Mouse (Mus musculus) cerebellum, adult 11 months (tissue): ENCODE measurements around the gene Plpp1.

ENCODE experiments used
- DNase-seq: peaks from one replicate; pipeline ENCODE4 v3.0.0; 2022

Gene Plpp1

DNA sequence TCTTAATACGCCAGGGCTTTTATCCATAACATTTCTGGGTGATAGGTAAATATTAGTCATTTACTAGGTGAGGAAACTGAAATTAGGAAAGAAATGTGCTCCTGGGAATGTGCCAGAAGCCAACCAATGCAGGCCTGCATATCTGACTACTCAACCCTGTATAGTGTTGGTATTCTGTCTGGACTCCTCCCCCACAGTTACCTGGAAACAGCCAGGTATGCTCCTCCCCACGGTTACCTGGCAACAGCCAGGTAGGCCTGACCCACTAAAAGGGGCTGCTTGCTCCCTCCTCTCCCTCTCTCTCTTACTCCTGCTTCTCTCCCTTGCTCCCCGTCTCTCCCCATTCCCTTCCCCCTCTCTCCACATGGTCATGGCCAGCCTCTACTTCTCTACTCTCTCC lies 21.8 kb downstream of the Plpp1 start:
- DNase-seq: no peak

DNA sequence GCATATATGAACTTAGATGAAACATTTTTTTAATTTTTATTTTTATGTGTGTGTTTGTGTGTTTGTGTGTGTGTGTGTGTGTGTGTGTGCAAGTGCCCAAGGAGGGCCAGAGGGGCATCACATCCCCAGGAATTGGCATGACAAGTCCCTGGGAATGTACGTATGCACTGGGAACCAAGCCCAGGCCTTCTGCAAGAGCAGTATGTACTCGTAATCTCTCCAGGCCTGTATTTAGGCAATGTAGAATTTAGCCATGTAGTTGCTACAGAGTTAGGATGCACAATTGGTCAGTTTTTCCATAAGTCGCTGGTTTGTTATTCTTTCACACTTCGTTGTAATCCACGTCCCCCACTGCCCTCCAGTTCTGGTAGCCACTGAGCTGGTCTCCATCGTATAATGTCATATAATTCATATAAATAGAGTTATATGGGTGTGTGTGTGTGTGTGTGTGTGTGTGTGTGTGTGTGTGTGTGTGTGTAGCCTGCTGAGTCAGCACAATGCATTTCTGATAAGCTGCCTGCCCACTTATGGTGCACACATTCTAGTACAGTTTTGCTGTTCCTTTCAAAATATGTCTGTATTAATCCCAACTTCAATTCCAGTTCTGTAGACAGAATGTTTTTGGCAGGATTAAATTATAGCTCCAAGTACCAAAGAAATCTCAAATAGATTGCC lies 22.8 kb downstream of the Plpp1 start:
- DNase-seq: no peak

DNA sequence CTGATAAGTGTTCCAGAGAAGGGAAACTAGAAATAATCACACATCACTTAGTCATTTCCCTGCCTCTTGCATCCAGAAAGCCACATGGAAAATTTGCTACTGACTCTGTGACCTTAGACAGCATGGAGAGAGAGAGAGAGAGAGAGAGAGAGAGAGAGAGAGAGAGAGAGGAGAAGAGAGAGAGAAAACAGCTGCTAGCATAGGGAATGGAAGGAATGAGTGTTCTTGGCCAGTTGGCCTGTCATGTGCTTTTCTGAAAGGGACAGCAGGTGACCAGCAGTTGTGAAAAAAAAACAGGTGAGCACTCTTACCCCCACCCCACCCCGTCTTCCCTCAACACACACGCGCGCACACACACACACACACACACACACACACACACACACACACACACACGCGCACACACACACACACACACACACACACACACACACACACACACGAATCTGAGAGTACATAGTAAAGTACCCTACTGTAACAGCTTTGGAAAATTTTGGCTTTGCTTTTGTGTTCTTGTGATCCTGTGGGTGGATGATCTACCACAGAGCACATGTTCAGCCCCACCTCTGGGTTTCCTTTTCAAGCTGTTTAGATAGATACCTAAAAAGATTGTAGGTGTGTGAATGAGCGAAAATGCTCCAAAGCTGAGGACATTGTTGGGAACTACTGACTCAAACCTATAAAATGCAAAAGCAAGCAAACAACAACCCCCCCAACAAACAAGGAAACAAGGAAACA lies 23.5 kb downstream of the Plpp1 start:
- no peak for DNase-seq

DNA sequence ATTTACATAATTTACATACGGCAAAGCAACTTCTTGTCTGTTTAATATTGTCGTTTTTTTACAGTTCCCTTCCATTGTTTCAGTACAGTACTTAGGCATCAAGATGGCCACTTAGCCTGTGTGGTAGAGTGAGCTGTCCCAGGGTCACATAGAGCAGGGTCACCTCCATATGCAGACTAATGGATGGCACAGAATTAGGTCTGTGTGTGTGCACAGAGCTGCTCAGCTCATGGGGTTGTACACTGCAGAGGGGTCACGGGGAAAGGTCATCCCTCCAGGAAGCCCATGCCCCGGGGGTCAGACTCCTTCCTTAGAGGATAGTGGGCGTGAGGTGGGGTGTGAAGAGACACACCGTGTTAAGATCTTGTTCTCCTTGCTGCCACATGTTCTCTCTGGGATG lies 24.9 kb downstream of the Plpp1 start:
- DNase-seq: no peak

DNA sequence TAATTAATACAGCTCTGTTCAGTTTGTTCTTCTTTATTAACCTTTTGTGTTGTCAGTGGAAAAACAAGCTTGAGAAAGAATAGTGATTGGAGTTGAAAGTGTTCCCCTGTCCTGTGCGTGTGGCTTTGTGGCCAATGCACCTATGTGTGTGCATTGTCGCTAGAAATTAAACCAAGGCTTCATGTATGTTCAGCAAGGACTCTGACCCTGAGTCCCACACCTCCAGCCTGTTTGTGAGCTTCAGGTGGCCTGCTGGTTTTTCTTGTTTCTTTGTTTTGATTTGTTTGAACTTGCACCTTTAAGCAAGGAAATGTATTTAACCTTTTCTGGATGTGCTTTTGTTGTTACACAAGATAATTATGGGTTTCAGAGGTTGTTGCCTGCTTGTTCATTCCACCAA lies 29.0 kb downstream of the Plpp1 start:
- no peak for DNase-seq

DNA sequence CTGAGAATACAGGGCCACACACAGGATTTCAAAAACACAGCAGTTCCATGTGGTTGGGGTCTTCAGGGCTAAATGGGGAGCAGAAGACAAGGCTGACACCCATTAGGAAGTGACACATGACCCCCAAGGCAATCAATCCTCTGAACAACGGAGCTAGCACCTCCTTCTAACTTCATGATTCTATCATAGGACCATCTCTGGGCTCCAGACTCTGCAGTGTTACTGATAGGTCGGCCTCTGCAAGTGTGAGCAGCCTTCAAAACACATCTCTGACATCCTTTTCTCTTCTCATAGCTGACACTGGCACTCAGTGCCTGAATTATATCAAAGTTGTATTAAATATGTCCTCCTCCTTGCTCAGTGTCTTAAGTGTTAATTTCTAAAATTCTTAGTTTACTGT lies 32.0 kb downstream of the Plpp1 start:
- no peak for DNase-seq

DNA sequence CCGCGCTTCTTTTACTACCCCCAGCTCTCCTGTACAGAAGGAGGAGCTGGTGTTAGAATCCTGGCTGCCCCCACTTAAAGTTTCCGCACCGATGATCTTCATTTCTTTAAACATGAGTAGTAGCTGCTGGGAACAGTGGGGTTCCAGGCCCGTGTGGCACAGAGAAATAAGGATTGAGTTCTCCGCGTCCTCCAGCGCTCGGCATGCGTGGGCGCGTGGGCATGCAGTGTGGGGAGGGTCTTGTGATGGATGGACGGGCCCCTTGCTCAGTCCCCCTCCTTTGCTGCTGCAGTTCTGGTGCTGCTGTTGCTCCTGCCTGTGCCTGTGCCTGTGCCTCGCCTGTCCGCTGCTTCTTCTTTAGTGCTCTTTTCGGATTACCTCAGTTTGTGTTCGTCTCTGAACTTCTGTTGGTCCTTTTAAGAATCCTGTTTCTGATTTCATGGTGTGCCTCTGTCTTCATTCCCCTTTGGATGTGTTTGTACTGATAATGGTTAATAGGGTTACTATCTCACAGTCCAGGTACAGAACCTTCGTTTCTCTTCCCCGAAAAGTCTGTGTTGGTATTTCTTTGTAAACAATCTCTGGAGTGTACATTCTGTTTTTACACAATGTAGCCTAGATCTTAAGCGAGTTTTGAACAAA lies 32.8 kb downstream of the Plpp1 start:
- DNase-seq: no peak

DNA sequence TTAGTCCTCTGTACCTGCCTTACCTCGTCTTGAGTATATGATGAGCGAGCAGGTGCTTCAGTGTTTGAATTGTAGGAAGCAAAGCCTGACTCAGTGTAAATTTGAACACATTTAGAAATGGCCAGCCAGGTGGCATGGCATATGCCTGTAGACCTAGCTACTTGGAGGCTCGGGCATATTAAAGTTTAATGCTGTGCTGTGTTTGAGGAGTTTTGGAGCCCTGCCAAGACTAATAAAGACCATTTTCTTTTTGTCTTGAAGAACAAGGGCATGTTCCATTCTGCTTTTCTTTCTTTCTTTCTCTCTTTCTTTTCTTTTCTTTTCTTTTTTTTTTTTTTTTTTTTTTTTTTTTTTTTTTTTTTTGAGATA lies 33.3 kb downstream of the Plpp1 start:
- no peak for DNase-seq

DNA sequence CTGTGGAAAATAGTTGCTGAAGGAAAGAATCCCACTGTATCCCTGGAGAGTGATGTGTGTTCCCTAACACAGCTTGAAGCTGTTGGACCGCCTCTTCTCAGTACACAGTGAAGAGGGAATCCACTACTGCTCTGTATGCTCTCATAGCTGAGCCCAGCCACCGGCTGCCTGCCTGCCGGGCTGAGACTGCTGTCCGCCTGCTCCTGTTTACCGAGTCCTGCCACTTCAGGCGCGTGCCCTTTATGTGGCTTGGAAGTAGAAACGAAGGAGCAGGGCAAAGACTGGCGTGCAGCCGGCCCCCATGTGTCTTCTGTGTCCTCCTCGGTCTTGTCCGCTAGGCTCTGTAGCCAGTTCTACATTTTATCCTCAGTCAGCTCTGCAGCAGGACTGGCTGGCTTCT lies 34.5 kb downstream of the Plpp1 start:
- no peak for DNase-seq

DNA sequence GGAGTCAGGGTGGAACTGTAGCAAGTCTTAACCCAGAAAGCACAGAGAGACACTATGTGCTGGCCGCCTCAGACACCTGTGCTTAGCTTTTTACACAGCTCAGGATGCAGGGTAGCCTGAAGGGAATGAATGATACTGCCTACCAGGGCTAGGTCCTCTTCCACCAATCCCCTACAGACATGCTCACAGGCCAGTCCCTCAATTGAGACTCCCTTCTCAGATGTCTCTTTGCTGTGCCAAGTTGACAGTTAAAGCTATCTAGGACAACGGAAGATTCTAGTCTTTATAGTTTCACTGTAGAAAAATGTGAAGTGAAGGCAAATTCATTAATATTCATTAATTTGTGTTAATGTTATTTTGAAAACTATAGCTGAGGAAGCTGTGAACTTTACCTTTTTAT lies 36.4 kb downstream of the Plpp1 start:
- no peak for DNase-seq

DNA sequence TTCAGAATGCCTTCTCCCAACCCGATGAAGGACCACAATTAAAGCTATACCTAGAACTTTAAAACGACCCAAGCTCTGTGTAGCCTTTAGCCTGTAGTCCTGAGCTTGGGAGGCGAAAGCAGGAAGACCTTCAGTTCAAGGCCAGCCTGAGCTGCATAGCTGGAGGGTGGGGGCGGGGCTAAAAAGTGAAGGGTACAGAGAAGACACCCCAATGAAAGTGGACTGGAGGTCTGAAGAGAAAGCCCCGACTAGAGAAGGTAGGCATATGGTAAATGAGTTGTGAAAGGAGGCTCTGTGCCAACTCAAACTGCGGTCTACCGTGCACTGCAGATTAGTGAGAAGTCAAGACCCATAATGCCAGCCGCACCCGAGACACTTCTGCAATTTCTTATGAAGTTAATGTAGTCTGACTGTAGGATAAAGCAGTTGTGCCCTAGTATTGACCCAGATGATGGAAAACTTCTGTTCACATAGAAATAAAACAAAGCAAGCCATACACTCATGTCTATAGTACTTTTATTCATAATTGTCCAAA lies 37.1 kb downstream of the Plpp1 start:
- DNase-seq: no peak

DNA sequence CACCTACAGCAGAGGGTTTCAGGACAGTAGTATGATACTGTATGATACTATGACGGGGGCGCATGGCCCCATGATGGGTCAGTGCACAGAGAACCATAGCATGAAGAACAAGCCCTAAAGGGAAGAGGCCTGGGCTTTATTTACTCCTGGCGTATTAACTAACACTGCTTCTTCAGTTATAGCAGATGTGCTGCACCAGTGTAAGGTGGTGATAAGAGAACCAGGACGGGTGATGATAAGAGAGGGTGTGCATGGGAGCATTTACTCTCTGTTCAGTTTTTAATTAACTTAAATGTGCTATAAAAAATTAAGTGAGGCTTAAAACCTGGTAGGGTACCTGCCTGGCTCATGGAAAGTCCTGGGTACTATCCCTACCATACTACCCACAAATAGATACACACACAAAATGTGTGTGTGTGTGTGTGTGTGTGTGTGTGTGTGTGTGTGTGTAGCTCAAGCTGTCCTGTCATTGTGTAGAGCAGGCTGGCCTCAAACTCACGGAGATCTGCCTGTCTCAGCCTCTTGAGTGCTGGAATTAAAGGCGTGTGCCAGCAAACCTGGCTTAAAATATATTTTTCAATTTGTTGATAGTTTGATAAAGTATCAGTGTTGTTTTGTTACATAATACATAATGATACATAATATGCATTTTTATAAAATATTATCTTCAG lies 38.1 kb downstream of the Plpp1 start:
- DNase-seq: no peak

DNA sequence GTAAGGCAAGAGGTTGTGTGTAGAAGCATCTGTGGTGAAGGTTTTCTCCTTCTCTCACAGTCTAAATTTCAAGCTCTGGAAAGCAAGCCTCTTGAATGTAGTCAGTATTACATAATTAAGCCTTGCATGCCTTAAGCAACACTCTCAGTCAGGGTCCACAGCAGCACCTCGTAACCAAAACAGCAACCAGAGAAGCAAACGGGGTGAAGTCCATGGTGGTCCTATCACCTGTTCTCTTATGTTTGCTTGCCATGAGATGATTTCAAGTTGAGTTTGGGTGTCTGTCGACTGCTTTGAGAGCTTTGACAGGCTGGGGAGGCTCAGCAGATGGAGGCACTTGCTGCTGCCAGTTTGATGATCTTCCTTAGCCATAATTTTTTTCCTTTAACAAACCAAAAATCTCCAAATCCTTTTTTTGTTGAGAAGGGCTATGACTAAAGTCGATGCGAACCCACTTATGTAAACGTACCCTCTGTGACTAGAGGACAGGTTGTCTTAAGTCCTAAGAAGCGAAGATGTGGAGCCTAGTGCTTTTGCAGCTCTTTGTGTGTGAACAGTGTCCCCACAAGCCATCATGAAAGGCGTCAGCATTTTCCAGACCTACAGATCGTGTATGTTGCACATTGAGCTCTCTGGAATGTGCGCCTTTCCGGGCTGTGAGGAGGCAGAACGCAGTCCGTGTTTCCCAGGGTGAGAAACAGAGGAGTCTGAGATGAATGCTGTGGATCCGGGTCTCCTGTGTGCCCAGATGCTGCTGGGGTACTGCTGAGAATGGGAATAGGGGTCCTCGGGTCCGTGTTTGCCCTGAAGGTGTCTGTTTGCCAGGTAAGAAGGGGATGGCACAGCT lies 39.9 kb downstream of the Plpp1 start:
- no peak for DNase-seq

DNA sequence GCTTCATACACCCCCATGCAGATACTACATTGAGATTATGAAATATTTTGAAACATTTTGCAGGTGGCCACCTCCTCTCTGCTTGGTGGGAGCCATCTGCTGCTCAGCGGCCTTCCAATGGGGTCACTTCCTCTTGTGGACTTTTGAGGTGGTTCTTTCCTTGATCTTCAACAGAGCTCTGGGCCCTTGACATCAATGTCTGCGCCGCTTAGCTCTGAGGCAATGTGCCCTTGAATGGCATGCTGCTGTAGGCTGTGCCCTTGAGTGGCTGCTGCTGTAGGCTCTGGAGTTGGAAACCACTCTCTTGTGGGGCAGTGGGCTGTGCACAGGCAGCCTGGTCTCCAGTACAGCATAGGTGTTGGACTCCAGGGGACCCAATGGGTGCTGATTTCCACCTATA lies 45.3 kb downstream of the Plpp1 start:
- DNase-seq: no peak

DNA sequence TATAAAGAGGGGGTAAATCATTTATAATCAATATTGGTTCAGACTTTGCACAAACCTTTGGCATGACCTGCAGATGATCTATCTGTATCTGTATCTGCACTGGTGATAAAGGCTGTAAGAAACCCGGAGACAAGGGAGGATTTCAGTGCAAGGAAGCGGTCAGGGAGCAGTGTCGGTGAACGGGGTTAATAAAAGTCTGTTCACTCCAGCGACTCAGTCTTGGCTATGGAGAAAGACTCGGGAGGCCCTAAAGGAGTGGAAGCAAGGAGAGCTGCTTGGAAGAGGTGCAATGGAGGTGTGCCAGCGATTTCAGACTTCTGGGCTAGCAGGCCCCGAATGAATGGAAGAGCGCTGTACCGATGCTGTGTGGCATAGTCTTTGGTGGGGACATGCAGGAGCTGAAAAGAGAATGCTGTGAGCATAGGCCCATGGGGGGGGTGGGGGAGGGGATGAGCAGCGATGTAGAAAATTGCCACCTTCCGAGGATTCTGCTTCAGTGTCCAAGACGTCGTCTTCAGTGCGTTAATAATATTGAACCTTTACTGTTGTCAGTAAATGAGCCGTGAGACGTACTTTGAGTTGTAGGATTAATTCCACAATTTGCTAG lies 53.2 kb downstream of the Plpp1 start:
- DNase-seq: no peak

DNA sequence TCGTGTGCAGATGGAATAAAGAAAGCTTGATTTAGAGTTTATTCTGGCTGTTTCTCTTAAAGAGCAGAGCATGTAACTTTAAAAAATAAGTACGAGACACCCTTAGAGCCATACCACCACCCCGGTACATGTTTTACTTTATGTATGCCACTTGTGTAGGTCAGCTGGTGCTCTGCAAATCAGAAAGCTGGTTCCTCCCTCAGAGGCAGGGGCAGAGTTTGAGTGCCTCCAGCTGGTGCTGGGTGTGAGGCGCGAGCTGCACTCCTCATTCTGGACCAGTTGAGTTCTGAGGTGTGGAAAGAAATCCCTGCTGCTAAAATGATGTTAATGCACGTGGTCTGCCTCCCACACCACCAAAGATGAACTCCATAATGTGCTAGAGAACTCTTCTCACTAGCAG lies 53.8 kb downstream of the Plpp1 start:
- DNase-seq: no peak

DNA sequence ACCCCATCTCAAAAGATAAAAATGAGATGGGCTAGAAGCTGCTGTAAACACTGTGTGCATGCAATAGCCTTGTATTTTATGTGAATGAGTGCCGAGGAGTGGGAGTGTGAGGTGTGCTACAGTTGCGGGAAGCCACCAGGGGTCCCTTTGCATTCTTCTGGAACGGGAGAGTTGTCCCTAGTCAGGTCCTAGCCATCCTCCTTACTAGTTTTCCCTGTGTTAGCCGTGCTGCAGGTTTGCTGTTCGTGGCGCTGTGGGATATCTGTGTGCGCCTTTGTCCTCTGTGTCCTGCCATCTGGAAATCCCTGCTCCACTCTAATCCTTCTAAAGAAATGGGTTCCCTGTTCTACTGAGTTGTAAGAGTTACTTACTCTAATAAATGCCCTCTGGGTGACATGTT lies 57.3 kb downstream of the Plpp1 start:
- DNase-seq: no peak

DNA sequence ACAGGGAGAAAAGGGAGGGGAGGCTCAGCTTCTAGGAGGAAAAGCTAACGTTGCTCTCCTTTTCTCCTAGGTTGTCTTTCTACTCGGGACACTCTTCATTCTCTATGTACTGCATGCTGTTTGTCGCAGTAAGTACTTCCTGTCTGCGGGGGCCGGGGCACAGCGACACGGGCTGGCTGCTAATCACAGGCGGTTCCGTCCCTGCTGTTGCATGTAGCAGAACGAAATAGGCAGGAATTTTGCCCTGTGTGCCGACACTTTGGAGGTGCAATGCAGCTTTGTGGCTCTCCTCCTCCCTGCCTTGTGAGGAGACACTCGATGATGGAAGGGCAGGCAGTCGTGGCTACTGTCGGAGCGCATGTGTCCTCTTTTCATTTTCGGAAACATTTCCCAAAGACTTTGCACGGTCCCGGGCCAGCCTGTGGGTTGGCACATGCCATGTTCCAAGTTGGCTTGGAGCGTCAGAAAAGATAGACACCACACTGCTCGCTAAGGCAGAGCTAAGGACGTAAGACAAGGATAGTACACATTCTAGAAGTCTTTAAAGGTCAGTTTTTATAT lies 59.1 kb downstream of the Plpp1 start:
- DNase-seq: no peak

DNA sequence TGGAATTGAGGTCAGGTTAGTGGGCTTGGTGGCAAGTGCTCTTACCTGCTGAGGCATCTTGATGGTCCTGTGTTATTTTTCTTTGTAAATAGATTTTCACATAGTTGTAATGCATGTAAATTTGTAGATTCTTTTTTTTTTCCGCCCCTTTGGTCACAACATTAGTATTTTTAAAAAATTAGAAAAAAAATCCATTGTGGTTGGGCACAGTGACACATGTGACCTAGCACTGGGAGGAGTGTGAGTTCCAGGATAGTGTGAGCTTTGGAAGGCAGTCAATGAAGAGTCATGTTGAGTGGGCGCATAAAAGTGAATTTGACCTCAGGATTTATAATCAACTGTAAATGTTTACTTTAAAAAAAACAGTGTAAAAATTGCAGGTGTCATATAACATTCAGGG lies 59.8 kb downstream of the Plpp1 start:
- DNase-seq: no peak

DNA sequence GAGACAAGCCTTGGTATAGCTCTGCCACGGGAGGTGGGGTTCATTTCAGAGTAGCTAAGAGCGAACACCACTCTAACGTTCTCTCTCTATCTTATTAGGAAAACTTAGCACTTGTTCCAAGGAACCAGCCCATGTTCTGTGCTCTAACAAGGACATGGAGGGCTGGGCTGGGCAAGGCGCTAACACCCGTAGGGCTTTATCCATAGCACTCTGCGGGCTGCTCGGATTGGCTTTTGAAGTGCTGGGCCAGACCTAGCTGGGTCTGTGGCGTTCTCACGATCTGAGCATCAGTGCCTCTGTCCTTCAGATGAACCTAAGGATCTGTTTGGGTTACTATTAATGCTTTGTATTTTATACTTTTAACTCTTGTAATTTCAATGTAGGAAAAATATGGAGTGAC lies 60.3 kb downstream of the Plpp1 start:
- no peak for DNase-seq

DNA sequence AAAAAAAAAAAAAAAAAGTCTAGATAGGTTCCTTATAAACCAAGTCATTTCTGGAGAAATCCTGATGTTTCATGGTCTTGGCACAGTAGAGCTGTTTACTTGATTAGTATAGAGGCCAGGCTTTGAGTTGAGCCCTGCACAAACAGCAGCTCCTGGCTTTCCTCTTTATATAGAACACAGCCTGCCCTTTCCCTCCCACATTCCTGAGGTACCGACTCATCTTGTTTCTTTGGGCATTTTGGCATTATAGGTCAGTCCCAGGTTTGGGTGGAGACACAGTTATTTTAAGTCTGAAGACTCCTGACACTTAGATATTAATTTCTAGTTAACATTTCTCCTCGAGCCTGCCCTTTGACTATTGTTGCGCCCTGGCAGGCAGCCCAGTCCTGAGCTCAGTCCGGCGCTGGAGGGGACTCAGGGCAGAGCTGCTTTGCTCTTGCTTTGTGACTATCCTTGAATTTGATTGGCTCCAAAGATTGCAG lies 61.3 kb downstream of the Plpp1 start:
- no peak for DNase-seq

DNA sequence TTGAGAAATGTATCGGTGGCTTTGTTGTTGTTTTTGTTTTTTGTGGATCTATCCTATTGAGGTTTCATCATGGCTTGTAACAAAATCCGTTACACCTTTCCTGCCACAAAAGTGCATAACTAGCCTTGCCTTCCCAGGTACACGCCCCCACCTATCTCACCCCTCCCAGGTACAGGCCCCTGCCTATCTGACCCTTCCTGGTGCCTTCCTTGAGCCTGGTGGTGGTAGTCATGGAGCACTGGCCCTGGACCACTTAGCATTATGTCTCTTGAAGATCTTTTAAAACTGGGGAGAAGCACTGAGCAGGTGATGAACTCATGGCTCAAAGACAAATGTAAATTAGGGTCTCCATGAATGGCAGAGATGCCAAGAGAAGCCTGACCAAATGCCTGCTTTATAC lies 61.8 kb downstream of the Plpp1 start:
- DNase-seq: no peak
